Mouse (Mus musculus): ENCODE data around the gene Ptprd. TPM values are rescaled to one million over a fixed set of nuclear protein-coding genes. Genes with fewer than 3 reads are reported as not detected.

Gene Ptprd
- total RNA-seq, 2 experiments from 2014 or later: 3.8 to 7.1 TPM

- no peak for DNase-seq
Measured at GRCm38 (mm10) chr4:77558404-77559202, 653.2 kb downstream of the Ptprd start.

- no peak for DNase-seq
Measured at GRCm38 (mm10) chr4:77555841-77556240, 655.9 kb downstream of the Ptprd start.

GRCm38 (mm10) chr4:77537843-77538242 is 673.9 kb downstream of the Ptprd start:
- no peak for DNase-seq

- DNase-seq: no peak
Measured at GRCm38 (mm10) chr4:77537336-77537735, 674.4 kb downstream of the Ptprd start.

- DNase-seq: no peak
Measured at GRCm38 (mm10) chr4:77535601-77536000, 676.2 kb downstream of the Ptprd start.

- no peak for DNase-seq
Measured at GRCm38 (mm10) chr4:77534553-77534952, 677.2 kb downstream of the Ptprd start.

- DNase-seq: no peak
Measured at GRCm38 (mm10) chr4:77519166-77519565, 692.6 kb downstream of the Ptprd start.

GRCm38 (mm10) chr4:77513914-77514628 is 697.7 kb downstream of the Ptprd start:
- DNase-seq: no peak

GRCm38 (mm10) chr4:77513041-77513440 is 698.7 kb downstream of the Ptprd start:
- DNase-seq: no peak

- no peak for DNase-seq
Measured at GRCm38 (mm10) chr4:77454049-77454448, 757.7 kb downstream of the Ptprd start.

GRCm38 (mm10) chr4:77399146-77399545 is 812.6 kb downstream of the Ptprd start:
- DNase-seq: no peak

GRCm38 (mm10) chr4:77361728-77362127 is 850.0 kb downstream of the Ptprd start:
- DNase-seq: no peak

GRCm38 (mm10) chr4:77327198-77327597 is 884.6 kb downstream of the Ptprd start:
- no peak for DNase-seq

GRCm38 (mm10) chr4:77317060-77317680 is 894.6 kb downstream of the Ptprd start:
- no peak for DNase-seq

GRCm38 (mm10) chr4:77316644-77317043 is 895.1 kb downstream of the Ptprd start:
- DNase-seq: no peak

GRCm38 (mm10) chr4:77310127-77310788 is 901.5 kb downstream of the Ptprd start:
- no peak for DNase-seq

GRCm38 (mm10) chr4:77283423-77283822 is 928.3 kb downstream of the Ptprd start:
- no peak for DNase-seq

- DNase-seq: no peak
Measured at GRCm38 (mm10) chr4:77277913-77278312, 933.8 kb downstream of the Ptprd start.

GRCm38 (mm10) chr4:77259972-77260290 is 951.8 kb downstream of the Ptprd start:
- DNase-seq: no peak

- DNase-seq: peak; percentile 4
Measured at GRCm38 (mm10) chr4:77259250-77259971, 952.4 kb downstream of the Ptprd start.

GRCm38 (mm10) chr4:77251188-77251587 is 960.6 kb downstream of the Ptprd start:
- DNase-seq: no peak

GRCm38 (mm10) chr4:77249801-77250200 is 962.0 kb downstream of the Ptprd start:
- no peak for DNase-seq

Data from gastrocnemius, postnatal 25 days (tissue).